Mouse (Mus musculus): ENCODE measurements around the gene Ssh2. TPM values are rescaled to one million over a fixed set of nuclear protein-coding genes. Genes with fewer than 3 reads are reported as not detected.

Gene Ssh2
- polyA plus RNA-seq, 1 experiment from 2014 or later = 10.2 TPM

GRCm38 (mm10) chr11:77188868-77189267 lies 27.2 kb upstream of the Ssh2 start, which contains the start of gene Efcab5:
Gene Efcab5 (minus strand): TSS chr11:77188968.
- H3K4me3 ChIP-seq (ENCODE audit: low read length) = no peak within 1 kb of the TSS
- no peak within 1 kb of the TSS for H3K4me2 ChIP-seq (replicated peaks; ENCODE audit: low read depth, low read length)
- no peaks in the 10 kb centered on the region for H3K27me3 ChIP-seq (ENCODE audit: control insufficient read depth, insufficient read depth, low read length)
- H3K9ac ChIP-seq (ENCODE audit: low read depth, low read length) = no peak within 1 kb of the TSS
- 73% methylated on average over 6 of the region's 6 CpGs for WGBS
- H3K27ac ChIP-seq (ENCODE audit: low read depth, low read length) = no peak within 1 kb of the TSS
- no peaks in the 10 kb centered on the region for H3K9me3 ChIP-seq (ENCODE audit: control insufficient read depth, low read length)
- no peak for ATAC-seq (ENCODE audit: low FRiP score, low TSS enrichment)
- H3K36me3 ChIP-seq (ENCODE audit: control insufficient read depth, insufficient read depth, low read length) = no peaks in the 10 kb centered on the region
- no peaks in the 10 kb centered on the region; the same call in 1 of the 2 replicates for H3K4me1 ChIP-seq (ENCODE audit: control insufficient read depth, insufficient read depth, low read length)

DNA sequence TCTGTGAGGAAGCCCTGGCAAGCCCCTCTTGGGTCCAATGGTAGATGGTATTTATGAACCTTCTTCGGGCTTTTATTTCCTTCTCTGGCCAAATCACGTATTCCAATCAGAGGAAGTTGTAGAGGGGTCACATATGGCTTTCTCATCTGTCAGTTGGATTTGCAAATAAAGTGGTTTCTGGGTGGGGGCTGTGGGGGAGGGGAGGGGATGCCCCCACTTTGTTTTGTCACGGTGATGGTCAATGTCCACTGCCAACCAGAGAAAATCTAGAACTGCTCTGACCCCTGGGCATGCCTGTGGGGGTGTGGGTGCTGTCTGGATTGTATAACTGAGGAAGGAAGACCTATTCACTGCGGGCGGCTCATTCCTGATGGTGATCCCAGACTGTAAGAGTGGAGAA lies 22.7 kb upstream of the Ssh2 start:
- WGBS = 64% methylated on average over 5 of the region's 5 CpGs
- Histone ChIP-seq H3K4me3 (ENCODE audit: low read length) (no peak overlapping the region), H3K27ac (ENCODE audit: low read depth, low read length) (no peak overlapping the region)

GRCm38 (mm10) chr11:77193941-77194553 lies 22.0 kb upstream of the Ssh2 start:
- Histone ChIP-seq H3K4me3 (ENCODE audit: low read length) (no peak overlapping the region), H3K4me2 (replicated peaks; ENCODE audit: low read depth, low read length) (no peak overlapping the region), H3K27me3 (ENCODE audit: control insufficient read depth, insufficient read depth, low read length) (no peaks in the 10 kb centered on the region), H3K36me3 (ENCODE audit: control insufficient read depth, insufficient read depth, low read length) (no peaks in the 10 kb centered on the region), H3K4me1 (ENCODE audit: control insufficient read depth, insufficient read depth, low read length) (peaks cover 2% of the 10 kb centered on the region; the same call in 1 of the 2 replicates), H3K9me3 (ENCODE audit: control insufficient read depth, low read length) (no peaks in the 10 kb centered on the region), H3K9ac (ENCODE audit: low read depth, low read length) (no peak overlapping the region), H3K27ac (ENCODE audit: low read depth, low read length) (no peak overlapping the region)
- WGBS = 29% methylated on average over 6 of the region's 6 CpGs
- 0 out of 2 replicates have a peak, but pooled peaks have one; percentile 49 for ATAC-seq (ENCODE audit: low FRiP score, low TSS enrichment)

More for the DNA sequence above, 22.7 kb upstream of the Ssh2 start:
- Histone ChIP-seq H3K36me3 (ENCODE audit: control insufficient read depth, insufficient read depth, low read length) (no peaks in the 10 kb centered on the region), H3K9ac (ENCODE audit: low read depth, low read length) (no peak overlapping the region), H3K4me2 (replicated peaks; ENCODE audit: low read depth, low read length) (no peak overlapping the region), H3K4me1 (ENCODE audit: control insufficient read depth, insufficient read depth, low read length) (peaks cover 2% of the 10 kb centered on the region; the same call in 1 of the 2 replicates), H3K27me3 (ENCODE audit: control insufficient read depth, insufficient read depth, low read length) (no peaks in the 10 kb centered on the region), H3K9me3 (ENCODE audit: control insufficient read depth, low read length) (no peaks in the 10 kb centered on the region)
- ATAC-seq (ENCODE audit: low FRiP score, low TSS enrichment) = no peak

GRCm38 (mm10) chr11:77194762-77195161 lies 21.3 kb upstream of the Ssh2 start:
- WGBS = 63% methylated on average over 1 of the region's 1 CpGs
- Histone ChIP-seq H3K4me2 (replicated peaks; ENCODE audit: low read depth, low read length) (no peak overlapping the region), H3K9me3 (ENCODE audit: control insufficient read depth, low read length) (no peaks in the 10 kb centered on the region), H3K4me3 (ENCODE audit: low read length) (no peak overlapping the region), H3K27me3 (ENCODE audit: control insufficient read depth, insufficient read depth, low read length) (no peaks in the 10 kb centered on the region), H3K36me3 (ENCODE audit: control insufficient read depth, insufficient read depth, low read length) (no peaks in the 10 kb centered on the region), H3K27ac (ENCODE audit: low read depth, low read length) (no peak overlapping the region), H3K9ac (ENCODE audit: low read depth, low read length) (no peak overlapping the region), H3K4me1 (ENCODE audit: control insufficient read depth, insufficient read depth, low read length) (peaks cover 2% of the 10 kb centered on the region; the same call in 1 of the 2 replicates)
- no peak for ATAC-seq (ENCODE audit: low FRiP score, low TSS enrichment)

DNA sequence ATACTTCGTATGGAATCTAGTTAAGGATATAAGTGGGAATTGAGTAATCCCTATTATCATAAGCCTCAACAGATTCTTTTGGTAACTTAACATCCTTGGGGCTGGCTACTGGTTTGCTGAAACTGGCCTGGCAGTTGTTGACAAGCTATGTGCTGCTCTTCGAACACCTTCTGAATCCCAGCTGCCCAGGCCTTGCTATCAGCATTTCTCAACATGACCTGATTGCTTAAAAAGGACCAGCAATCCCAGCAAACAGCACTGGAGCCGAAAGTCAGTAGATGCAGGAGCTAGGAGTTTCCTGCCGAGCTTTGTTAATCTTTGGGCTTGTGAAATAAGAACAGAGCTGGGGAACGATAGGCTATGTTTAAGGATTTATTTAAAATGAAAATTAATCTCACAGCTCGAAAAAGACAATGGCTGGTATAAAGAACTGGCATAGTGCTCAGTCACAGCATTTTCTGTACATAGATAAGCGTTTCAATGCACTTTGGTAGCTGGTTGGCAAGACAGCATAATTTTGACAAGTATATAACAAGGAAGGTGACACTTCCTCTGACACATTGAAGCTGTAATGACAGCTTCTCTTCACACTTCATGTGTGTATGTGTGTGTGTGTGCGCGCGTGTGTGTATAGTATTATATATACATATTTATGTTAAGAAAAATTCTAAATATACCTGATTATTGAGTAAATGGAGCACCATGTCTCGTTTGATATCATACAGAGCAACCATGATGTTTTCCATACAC lies 20.6 kb upstream of the Ssh2 start:
- WGBS = 81% methylated on average over 11 of the region's 11 CpGs
- H3K27me3 ChIP-seq (ENCODE audit: control insufficient read depth, insufficient read depth, low read length) = no peaks in the 10 kb centered on the region
- H3K9me3 ChIP-seq (ENCODE audit: control insufficient read depth, low read length) = no peaks in the 10 kb centered on the region
- no peaks in the 10 kb centered on the region for H3K36me3 ChIP-seq (ENCODE audit: control insufficient read depth, insufficient read depth, low read length)
- no peak for ATAC-seq (ENCODE audit: low FRiP score, low TSS enrichment)
- H3K4me1 ChIP-seq (ENCODE audit: control insufficient read depth, insufficient read depth, low read length) = peaks cover 2% of the 10 kb centered on the region; the same call in 1 of the 2 replicates
- no peak overlapping the region for H3K9ac ChIP-seq (ENCODE audit: low read depth, low read length)
- no peak overlapping the region for H3K4me2 ChIP-seq (replicated peaks; ENCODE audit: low read depth, low read length)
- no peak overlapping the region for H3K27ac ChIP-seq (ENCODE audit: low read depth, low read length)
- no peak overlapping the region for H3K4me3 ChIP-seq (ENCODE audit: low read length)

- Histone ChIP-seq H3K36me3 (ENCODE audit: control insufficient read depth, insufficient read depth, low read length) (no peaks in the 10 kb centered on the region), H3K9me3 (ENCODE audit: control insufficient read depth, low read length) (no peaks in the 10 kb centered on the region), H3K4me1 (ENCODE audit: control insufficient read depth, insufficient read depth, low read length) (peaks cover 2% of the 10 kb centered on the region; the same call in 1 of the 2 replicates), H3K9ac (ENCODE audit: low read depth, low read length) (no peak overlapping the region), H3K4me3 (ENCODE audit: low read length) (no peak overlapping the region), H3K27me3 (ENCODE audit: control insufficient read depth, insufficient read depth, low read length) (no peaks in the 10 kb centered on the region), H3K27ac (ENCODE audit: low read depth, low read length) (peak overlapping the region; percentile 60), H3K4me2 (replicated peaks; ENCODE audit: low read depth, low read length) (0 out of 2 replicates have a peak overlapping the region, but pooled peaks have one; percentile 1)
- WGBS = 43% methylated on average over 4 of the region's 4 CpGs
- peak; percentile 43; the same call in 1 of the 2 replicates for ATAC-seq (ENCODE audit: low FRiP score, low TSS enrichment)
Measured at GRCm38 (mm10) chr11:77196181-77197143, 19.6 kb upstream of the Ssh2 start.

DNA sequence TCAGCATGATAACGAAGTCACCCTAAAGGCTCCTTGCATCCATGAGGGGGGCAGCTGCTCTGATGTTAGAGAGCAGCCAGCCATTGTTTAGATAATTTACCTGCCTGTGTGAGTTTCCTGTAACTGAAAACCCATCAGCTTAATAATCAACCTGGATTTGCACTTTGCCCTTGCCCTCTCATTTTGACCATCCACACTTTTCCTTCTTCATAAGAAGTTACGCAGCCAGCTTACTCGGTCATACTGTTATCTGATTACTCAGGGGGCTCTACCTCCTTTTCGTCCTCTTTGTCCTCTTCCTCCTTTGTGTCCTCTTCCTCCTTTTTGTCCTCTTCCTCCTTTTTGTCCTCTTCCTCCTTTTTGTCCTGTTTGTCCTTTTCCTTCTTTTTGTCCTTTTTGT lies 16.5 kb upstream of the Ssh2 start:
- Histone ChIP-seq H3K4me2 (replicated peaks; ENCODE audit: low read depth, low read length) (no peak overlapping the region; the same call in 1 of the 2 replicates), H3K27ac (ENCODE audit: low read depth, low read length) (0 out of 2 replicates have a peak overlapping the region, but pooled peaks have one; percentile 38), H3K9me3 (ENCODE audit: control insufficient read depth, low read length) (no peaks in the 10 kb centered on the region), H3K36me3 (ENCODE audit: control insufficient read depth, insufficient read depth, low read length) (no peaks in the 10 kb centered on the region), H3K27me3 (ENCODE audit: control insufficient read depth, insufficient read depth, low read length) (no peaks in the 10 kb centered on the region), H3K4me3 (ENCODE audit: low read length) (no peak overlapping the region), H3K9ac (ENCODE audit: low read depth, low read length) (no peak overlapping the region), H3K4me1 (ENCODE audit: control insufficient read depth, insufficient read depth, low read length) (0 out of 2 replicates have a peak, but pooled peaks cover 2% of the 10 kb centered on the region)
- no peak for ATAC-seq (ENCODE audit: low FRiP score, low TSS enrichment)
- WGBS = 50% methylated on average over 4 of the region's 4 CpGs

DNA sequence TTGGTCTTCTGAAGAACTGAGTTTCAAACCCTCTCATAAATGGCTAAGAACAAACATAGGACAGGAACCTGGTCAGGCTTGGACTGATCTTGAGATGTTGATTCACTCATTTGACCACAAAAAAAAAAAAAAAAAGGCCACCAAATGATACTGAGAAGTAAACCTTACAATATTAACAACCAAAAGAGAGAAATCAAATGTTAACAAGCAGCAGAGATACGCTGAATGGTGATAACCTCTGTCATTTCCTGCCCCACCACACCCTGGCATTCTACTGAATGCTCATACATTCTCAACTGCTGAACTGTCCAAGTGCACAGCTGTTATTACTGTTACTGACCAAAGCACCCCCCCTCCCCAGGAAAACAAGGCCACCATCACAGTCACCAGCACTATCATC lies 15.4 kb upstream of the Ssh2 start:
- Histone ChIP-seq H3K9ac (ENCODE audit: low read depth, low read length) (no peak overlapping the region), H3K4me1 (ENCODE audit: control insufficient read depth, insufficient read depth, low read length) (no peaks in the 10 kb centered on the region), H3K9me3 (ENCODE audit: control insufficient read depth, low read length) (no peaks in the 10 kb centered on the region), H3K27me3 (ENCODE audit: control insufficient read depth, insufficient read depth, low read length) (no peaks in the 10 kb centered on the region), H3K4me2 (replicated peaks; ENCODE audit: low read depth, low read length) (no peak overlapping the region), H3K27ac (ENCODE audit: low read depth, low read length) (no peak overlapping the region), H3K36me3 (ENCODE audit: control insufficient read depth, insufficient read depth, low read length) (no peaks in the 10 kb centered on the region), H3K4me3 (ENCODE audit: low read length) (no peak overlapping the region)
- no peak for ATAC-seq (ENCODE audit: low FRiP score, low TSS enrichment)
- 78% methylated on average over 1 of the region's 1 CpGs for WGBS

Data from kidney, embryonic 14.5 days (tissue).